Mouse (Mus musculus): ENCODE results near the gene Tectb. TPM values are rescaled to one million over a fixed set of nuclear protein-coding genes. Genes with fewer than 3 reads are reported as not detected.

Gene Tectb
- polyA plus RNA-seq, 1 experiment from 2014 or later = not detected

- H3K9ac ChIP-seq (ENCODE audit: low read length) = no peak overlapping the region
- 59% methylated on average over 8 of the region's 8 CpGs for WGBS
- no peak overlapping the region for H3K4me2 ChIP-seq (ENCODE audit: low read depth, low read length)
- H3K4me1 ChIP-seq (ENCODE audit: control insufficient read depth, insufficient read depth, low read length) = no peaks in the 10 kb centered on the region
- no peak overlapping the region for H3K4me3 ChIP-seq (ENCODE audit: low read length)
- H3K36me3 ChIP-seq (ENCODE audit: control insufficient read depth, insufficient read depth) = no peaks in the 10 kb centered on the region
- no peak overlapping the region for H3K27ac ChIP-seq (ENCODE audit: low read length)
- H3K9me3 ChIP-seq (replicated peaks; ENCODE audit: control insufficient read depth, low read length) = no peaks in the 10 kb centered on the region
- no peaks in the 10 kb centered on the region for H3K27me3 ChIP-seq (ENCODE audit: control insufficient read depth, insufficient read depth, low read length)
- no peak for ATAC-seq (replicated peaks; ENCODE audit: extremely low read depth, insufficient read depth, low FRiP score)
Observed at GRCm38 (mm10) chr19:55158606-55159005, 21.9 kb upstream of the Tectb start.

GRCm38 (mm10) chr19:55159826-55160225 is 20.7 kb upstream of the Tectb start:
- Histone ChIP-seq H3K27ac (ENCODE audit: low read length) (no peak overlapping the region), H3K9me3 (replicated peaks; ENCODE audit: control insufficient read depth, low read length) (no peaks in the 10 kb centered on the region), H3K27me3 (ENCODE audit: control insufficient read depth, insufficient read depth, low read length) (no peaks in the 10 kb centered on the region), H3K4me3 (ENCODE audit: low read length) (no peak overlapping the region), H3K4me1 (ENCODE audit: control insufficient read depth, insufficient read depth, low read length) (no peaks in the 10 kb centered on the region), H3K9ac (ENCODE audit: low read length) (no peak overlapping the region), H3K36me3 (ENCODE audit: control insufficient read depth, insufficient read depth) (no peaks in the 10 kb centered on the region), H3K4me2 (ENCODE audit: low read depth, low read length) (no peak overlapping the region)
- ATAC-seq (replicated peaks; ENCODE audit: extremely low read depth, insufficient read depth, low FRiP score) = no peak
- WGBS = 57% methylated on average over 6 of the region's 6 CpGs

- no peak for ATAC-seq (replicated peaks; ENCODE audit: extremely low read depth, insufficient read depth, low FRiP score)
Observed at GRCm38 (mm10) chr19:55162271-55162670, 18.3 kb upstream of the Tectb start.

GRCm38 (mm10) chr19:55164162-55164561 is 16.4 kb upstream of the Tectb start:
- Histone ChIP-seq H3K4me2 (ENCODE audit: low read depth, low read length) (no peak overlapping the region), H3K36me3 (ENCODE audit: control insufficient read depth, insufficient read depth) (no peaks in the 10 kb centered on the region), H3K4me3 (ENCODE audit: low read length) (no peak overlapping the region), H3K9me3 (replicated peaks; ENCODE audit: control insufficient read depth, low read length) (no peaks in the 10 kb centered on the region), H3K27me3 (ENCODE audit: control insufficient read depth, insufficient read depth, low read length) (no peaks in the 10 kb centered on the region), H3K9ac (ENCODE audit: low read length) (no peak overlapping the region), H3K4me1 (ENCODE audit: control insufficient read depth, insufficient read depth, low read length) (no peaks in the 10 kb centered on the region), H3K27ac (ENCODE audit: low read length) (no peak overlapping the region)
- ATAC-seq (replicated peaks; ENCODE audit: extremely low read depth, insufficient read depth, low FRiP score) = no peak
- 55% methylated on average over 1 of the region's 1 CpGs for WGBS

More at GRCm38 (mm10) chr19:55162271-55162670, 18.3 kb upstream of the Tectb start:
- H3K9ac ChIP-seq (ENCODE audit: low read length) = no peak overlapping the region
- no peaks in the 10 kb centered on the region for H3K36me3 ChIP-seq (ENCODE audit: control insufficient read depth, insufficient read depth)
- H3K27me3 ChIP-seq (ENCODE audit: control insufficient read depth, insufficient read depth, low read length) = no peaks in the 10 kb centered on the region
- 70% methylated on average over 4 of the region's 4 CpGs for WGBS
- no peaks in the 10 kb centered on the region for H3K9me3 ChIP-seq (replicated peaks; ENCODE audit: control insufficient read depth, low read length)
- no peak overlapping the region for H3K4me3 ChIP-seq (ENCODE audit: low read length)
- H3K4me2 ChIP-seq (ENCODE audit: low read depth, low read length) = no peak overlapping the region
- no peak overlapping the region for H3K27ac ChIP-seq (ENCODE audit: low read length)
- H3K4me1 ChIP-seq (ENCODE audit: control insufficient read depth, insufficient read depth, low read length) = no peaks in the 10 kb centered on the region

GRCm38 (mm10) chr19:55165183-55165865 is 15.2 kb upstream of the Tectb start:
- no peaks in the 10 kb centered on the region for H3K4me1 ChIP-seq (ENCODE audit: control insufficient read depth, insufficient read depth, low read length)
- no peak overlapping the region for H3K9ac ChIP-seq (ENCODE audit: low read length)
- H3K36me3 ChIP-seq (ENCODE audit: control insufficient read depth, insufficient read depth) = no peaks in the 10 kb centered on the region
- H3K9me3 ChIP-seq (replicated peaks; ENCODE audit: control insufficient read depth, low read length) = no peaks in the 10 kb centered on the region
- ATAC-seq (replicated peaks; ENCODE audit: extremely low read depth, insufficient read depth, low FRiP score) = no peak
- H3K4me3 ChIP-seq (ENCODE audit: low read length) = no peak overlapping the region
- H3K4me2 ChIP-seq (ENCODE audit: low read depth, low read length) = no peak overlapping the region
- WGBS = 78% methylated on average over 1 of the region's 1 CpGs
- H3K27me3 ChIP-seq (ENCODE audit: control insufficient read depth, insufficient read depth, low read length) = no peaks in the 10 kb centered on the region
- H3K27ac ChIP-seq (ENCODE audit: low read length) = no peak overlapping the region

- H3K4me1 ChIP-seq (ENCODE audit: control insufficient read depth, insufficient read depth, low read length) = no peaks in the 10 kb centered on the region
- no peaks in the 10 kb centered on the region for H3K27me3 ChIP-seq (ENCODE audit: control insufficient read depth, insufficient read depth, low read length)
- no peak for ATAC-seq (replicated peaks; ENCODE audit: extremely low read depth, insufficient read depth, low FRiP score)
- no peaks in the 10 kb centered on the region for H3K36me3 ChIP-seq (ENCODE audit: control insufficient read depth, insufficient read depth)
- H3K9ac ChIP-seq (ENCODE audit: low read length) = no peak overlapping the region
- H3K4me2 ChIP-seq (ENCODE audit: low read depth, low read length) = no peak overlapping the region
- H3K4me3 ChIP-seq (ENCODE audit: low read length) = no peak overlapping the region
- 68% methylated on average over 4 of the region's 4 CpGs for WGBS
- no peaks in the 10 kb centered on the region for H3K9me3 ChIP-seq (replicated peaks; ENCODE audit: control insufficient read depth, low read length)
- no peak overlapping the region for H3K27ac ChIP-seq (ENCODE audit: low read length)
Observed at GRCm38 (mm10) chr19:55165954-55166353, 14.6 kb upstream of the Tectb start.

GRCm38 (mm10) chr19:55166741-55167140 is 13.8 kb upstream of the Tectb start:
- ATAC-seq (replicated peaks; ENCODE audit: extremely low read depth, insufficient read depth, low FRiP score) = no peak
- Histone ChIP-seq H3K27me3 (ENCODE audit: control insufficient read depth, insufficient read depth, low read length) (no peaks in the 10 kb centered on the region), H3K36me3 (ENCODE audit: control insufficient read depth, insufficient read depth) (no peaks in the 10 kb centered on the region), H3K9ac (ENCODE audit: low read length) (no peak overlapping the region), H3K4me3 (ENCODE audit: low read length) (no peak overlapping the region), H3K4me1 (ENCODE audit: control insufficient read depth, insufficient read depth, low read length) (no peaks in the 10 kb centered on the region), H3K27ac (ENCODE audit: low read length) (no peak overlapping the region), H3K4me2 (ENCODE audit: low read depth, low read length) (no peak overlapping the region), H3K9me3 (replicated peaks; ENCODE audit: control insufficient read depth, low read length) (no peaks in the 10 kb centered on the region)
- WGBS = 86% methylated on average over 2 of the region's 2 CpGs

- Histone ChIP-seq H3K36me3 (ENCODE audit: control insufficient read depth, insufficient read depth) (no peaks in the 10 kb centered on the region), H3K9ac (ENCODE audit: low read length) (no peak overlapping the region), H3K4me3 (ENCODE audit: low read length) (no peak overlapping the region), H3K4me2 (ENCODE audit: low read depth, low read length) (no peak overlapping the region), H3K27me3 (ENCODE audit: control insufficient read depth, insufficient read depth, low read length) (no peaks in the 10 kb centered on the region), H3K4me1 (ENCODE audit: control insufficient read depth, insufficient read depth, low read length) (no peaks in the 10 kb centered on the region), H3K27ac (ENCODE audit: low read length) (no peak overlapping the region), H3K9me3 (replicated peaks; ENCODE audit: control insufficient read depth, low read length) (no peaks in the 10 kb centered on the region)
- ATAC-seq (replicated peaks; ENCODE audit: extremely low read depth, insufficient read depth, low FRiP score) = no peak
- WGBS = 34% methylated on average over 2 of the region's 2 CpGs
Observed at GRCm38 (mm10) chr19:55167741-55168140, 12.8 kb upstream of the Tectb start.

GRCm38 (mm10) chr19:55168360-55168759 is 12.2 kb upstream of the Tectb start:
- no peak for ATAC-seq (replicated peaks; ENCODE audit: extremely low read depth, insufficient read depth, low FRiP score)

More at GRCm38 (mm10) chr19:55168360-55168759, 12.2 kb upstream of the Tectb start:
- H3K9me3 ChIP-seq (replicated peaks; ENCODE audit: control insufficient read depth, low read length) = no peaks in the 10 kb centered on the region
- WGBS = 64% methylated on average over 6 of the region's 6 CpGs
- no peaks in the 10 kb centered on the region for H3K36me3 ChIP-seq (ENCODE audit: control insufficient read depth, insufficient read depth)
- no peaks in the 10 kb centered on the region for H3K27me3 ChIP-seq (ENCODE audit: control insufficient read depth, insufficient read depth, low read length)
- no peak overlapping the region for H3K4me3 ChIP-seq (ENCODE audit: low read length)
- no peak overlapping the region for H3K9ac ChIP-seq (ENCODE audit: low read length)
- no peak overlapping the region for H3K4me2 ChIP-seq (ENCODE audit: low read depth, low read length)
- no peaks in the 10 kb centered on the region for H3K4me1 ChIP-seq (ENCODE audit: control insufficient read depth, insufficient read depth, low read length)
- H3K27ac ChIP-seq (ENCODE audit: low read length) = no peak overlapping the region
